Mouse (Mus musculus) testis, adult 2 months (tissue): ENCODE data around the gene Prr23a3.

Experiments used
- CTCF ChIP-seq: fragments of 200-500 bp; IDR thresholded peaks from 2 replicates; pipeline ENCODE4 v1.5.1; 2012; ENCODE audit warnings: low read depth, mild to moderate bottlenecking, inconsistent platforms, low read length, moderate library complexity; ENCODE audit not compliant: control insufficient read depth, insufficient read depth, insufficient replicate concordance
- POLR2A ChIP-seq: fragments of 200-500 bp; IDR thresholded peaks from 2 replicates; pipeline ENCODE4 v1.6.1; 2012; ENCODE audit warnings: low read depth, mild to moderate bottlenecking, inconsistent platforms, low read length, moderate library complexity; ENCODE audit not compliant: control insufficient read depth

DNA sequence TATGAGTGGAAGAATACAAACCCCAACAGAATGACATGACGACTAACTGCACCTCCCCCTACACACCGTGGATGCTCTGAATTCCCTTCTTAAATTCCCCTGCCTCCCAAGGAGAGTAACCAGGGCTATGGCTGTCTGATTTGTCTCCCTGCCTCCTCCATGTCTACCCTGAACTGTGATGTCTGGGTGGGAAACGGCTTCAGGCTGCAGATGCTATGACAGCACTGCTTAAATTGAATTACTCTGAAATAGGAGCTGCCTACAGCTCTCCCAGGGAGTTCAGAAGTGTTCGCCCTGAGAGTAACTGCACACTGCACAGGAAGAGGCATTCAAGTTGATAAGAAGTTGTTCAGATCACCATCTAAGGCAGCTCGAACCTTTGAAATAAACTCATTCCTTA, 35.1 kb upstream of the Prr23a3 start:
- TF ChIP-seq CTCF (no peak), POLR2A (no peak)
